Mouse (Mus musculus) hematopoietic stem cell, adult 5-6 weeks (primary cell): ENCODE results near the gene Nphp3. TPM values are rescaled to one million over a fixed set of nuclear protein-coding genes. Genes with fewer than 3 reads are reported as not detected.

Source experiments
- total RNA-seq: library from RNA; stranded (forward); fragments of 172-1452, 232-1000 nt; gene quantifications from 2 replicates; pipeline ENCODE4 v1.2.3, GENCODE M21; 2017

Gene Nphp3
- total RNA-seq, 1 experiment from 2014 or later: 2.9 TPM

Other genes starting within 250 kb of the Nphp3 start
- 1.6 TPM in 1 of 2 replicates, not detected in the other for gene Tmem108, start 240.7 kb upstream of the Nphp3 start, total RNA-seq
- gene Gm28305, start 38.1 kb downstream of the Nphp3 start, total RNA-seq: not detected in 2 replicates
- 28.6 and 41.3 TPM in 2 replicates for gene Uba5, start 60.6 kb downstream of the Nphp3 start, total RNA-seq
- gene Acad11, start 60.8 kb downstream of the Nphp3 start, total RNA-seq: 22.4 and 22.8 TPM in 2 replicates
- gene Ackr4, start 124.4 kb downstream of the Nphp3 start, total RNA-seq: not detected in 2 replicates